In genomic region chr6:117167426-117167730, GRCm38 (mm10) we compare ENCODE assay signal across 8 mouse cellular contexts. TPM values are rescaled to one million over a fixed set of nuclear protein-coding genes. Genes with fewer than 3 reads are reported as not detected.
DNase-seq lines count a peak whose midpoint lies in the region; ATAC-seq and TF ChIP-seq lines count a peak whose summit lies in the region.

No protein-coding gene starts in this region.

- H3K4me2 ChIP-seq in neural tube, embryonic 11.5 days (ENCODE audit: low read depth): peak overlapping the region; percentile 25
- H3K4me2 ChIP-seq in limb, embryonic 13.5 days (replicated peaks): peak overlapping the region; percentile 91

- TF ChIP-seq CTCF in left cerebral cortex, adult 2 months (IDR thresholded peaks at IDR 0.05): no peak

- intact Hi-C loops in left cerebral cortex, adult 2 months (cut with DNase I): loop anchor here (1.0 to 10.0 kb wide), 6 partner anchors 201 to 658 kb away; partner anchors contain the start of gene Depp1

- H3K4me1 ChIP-seq in neural tube, embryonic 11.5 days (ENCODE audit: control insufficient read depth, insufficient read depth, low read length): peaks cover 8% of the 10 kb centered on the region; the same call in 1 of the 2 replicates
- H3K4me1 ChIP-seq in limb, embryonic 13.5 days: peaks cover 40% of the 10 kb centered on the region

- no peak overlapping the region for H3K9ac ChIP-seq in neural tube, embryonic 11.5 days (ENCODE audit: low read length)
- H3K9ac ChIP-seq in limb, embryonic 13.5 days: no peak overlapping the region

- H3K27ac ChIP-seq in neural tube, embryonic 11.5 days (ENCODE audit: low read depth, low read length): no peak overlapping the region
- no peak overlapping the region for H3K27ac ChIP-seq in limb, embryonic 13.5 days
- no peak overlapping the region for H3K27ac ChIP-seq in left cerebral cortex, adult 2 months

- peak; percentile 18 for DNase-seq in adrenal gland, postnatal 10 days
- DNase-seq in adrenal gland, postnatal 4 days (ENCODE audit: low spot score in 2 of 2): no peak
- no peak for DNase-seq in neural tube, embryonic 11.5 days (ENCODE audit: low spot score)
- no peak for DNase-seq in neural tube, embryonic 10.5 days (ENCODE audit: extremely low spot score, low spot score)
- DNase-seq in urinary bladder, postnatal 25 days (ENCODE audit: low spot score): no peak
- no peak for DNase-seq in left cerebral cortex, adult 2 months (ENCODE audit: extremely low spot score in 1 of 2, low spot score in 2 of 2)

- H3K36me3 ChIP-seq in neural tube, embryonic 11.5 days (ENCODE audit: control insufficient read depth, insufficient read depth, low read length): no peaks in the 10 kb centered on the region
- H3K36me3 ChIP-seq in limb, embryonic 13.5 days: peaks cover 9% of the 10 kb centered on the region; the same call in 1 of the 2 replicates

- no peak for ATAC-seq in neural tube, embryonic 11.5 days (ENCODE audit: insufficient read depth, low FRiP score, low TSS enrichment)
- ATAC-seq in limb, embryonic 13.5 days (ENCODE audit: low FRiP score, low read depth): no peak
- no peak for ATAC-seq in granulocyte monocyte progenitor cell, adult 5-6 weeks (replicated peaks; ENCODE audit: poor library complexity, severe bottlenecking)

- H3K27me3 ChIP-seq in neural tube, embryonic 11.5 days (ENCODE audit: control insufficient read depth, insufficient read depth, low read length): peaks cover 40% of the 10 kb centered on the region
- peaks cover 58% of the 10 kb centered on the region for H3K27me3 ChIP-seq in limb, embryonic 13.5 days

- no peaks in the 10 kb centered on the region for H3K9me3 ChIP-seq in neural tube, embryonic 11.5 days (ENCODE audit: control insufficient read depth, low read length)
- H3K9me3 ChIP-seq in limb, embryonic 13.5 days: no peaks in the 10 kb centered on the region

- H3K4me3 ChIP-seq in neural tube, embryonic 11.5 days (ENCODE audit: low read depth, low read length): no peak overlapping the region
- H3K4me3 ChIP-seq in limb, embryonic 13.5 days: peak overlapping the region; percentile 76; the same call in 1 of the 2 replicates
- no peak overlapping the region for H3K4me3 ChIP-seq in left cerebral cortex, adult 2 months

- WGBS in neural tube, embryonic 11.5 days: 8% methylated on average over 7 of the region's 7 CpGs
- WGBS in limb, embryonic 13.5 days: 14% methylated on average over 7 of the region's 7 CpGs

RNA-seq across cellular contexts. Expression of gene Cxcl12, which starts 1.0 kb away (rescaled TPM):
- 100 to 1,000 TPM; 113 to 126 TPM for total RNA-seq in adrenal gland, postnatal 10 days (2021)
- 10 to 100 TPM; 70.0 to 80.4 TPM for total RNA-seq in adrenal gland, postnatal 4 days (2021)
- 93.2 and 110 TPM in 2 replicates for polyA plus RNA-seq in neural tube, embryonic 11.5 days (2014; fragmentation: Nextera tagmentation; extraction: Ambion mirVana)
- polyA plus RNA-seq in limb, embryonic 13.5 days (2015; fragmentation: Nextera tagmentation; extraction: Ambion mirVana): 138 and 141 TPM in 2 replicates
- total RNA-seq in left cerebral cortex, adult 2 months (2021): 10 to 100 TPM; 43.4 to 45.8 TPM
- total RNA-seq in granulocyte monocyte progenitor cell, adult 5-6 weeks (2014; fragmentation: Nextera tagmentation): not detected in 2 replicates
- total RNA-seq in granulocyte monocyte progenitor cell, adult 5-6 weeks (2017): not detected in 2 replicates

Comparison
In these comparisons a context has a peak if more than half of its experiments do, and no peak if none do; other contexts are left out.
1. RNA of gene Cxcl12, which starts 1.0 kb away (total RNA-seq): 113 to 126 TPM in adrenal gland, postnatal 10 days, 70.0 to 80.4 TPM in adrenal gland, postnatal 4 days and 43.4 to 45.8 TPM in left cerebral cortex, adult 2 months; not detected in granulocyte monocyte progenitor cell, adult 5-6 weeks; every median in the first group is over 10 times any median in the second.